Mouse (Mus musculus) heart, embryonic 15.5 days (tissue): ENCODE measurements at regions not wholly inside any gene's neighbourhood (a gene's known extent, or its start where the extent isn't known, plus 50 kb on each side); places are given as distances from the start of the nearest gene placed in this dataset. TPM values are rescaled to one million over a fixed set of nuclear protein-coding genes. Genes with fewer than 3 reads are reported as not detected.
"Not testable (repeated sequence)": the region's sequence is repeated elsewhere in the genome, so short reads cannot be mapped to it uniquely, and the experiment has no call there.

Experiments used
- ATAC-seq: fragments of 200-750 bp; cut with Nextera tagmentation; replicated peaks from 2 replicates; pipeline ENCODE4 v1.8.0; 2017; ENCODE audit warnings: low read depth, moderate TSS enrichment; ENCODE audit not compliant: insufficient number of reproducible peaks, insufficient read depth, low FRiP score
- H3K27ac ChIP-seq: fragments of 300-500 bp; sonication (generic); 2 replicates; pipeline ENCODE4 v1.5.1; 2015; ENCODE audit warnings: mild to moderate bottlenecking, inconsistent platforms
- H3K27me3 ChIP-seq: fragments of 300-500 bp; sonication (generic); 2 replicates; pipeline ENCODE4 v1.6.1; 2015; ENCODE audit warnings: inconsistent platforms
- H3K36me3 ChIP-seq: fragments of 300-500 bp; sonication (generic); 2 replicates; pipeline ENCODE4 v1.6.1; 2015; ENCODE audit warnings: mild to moderate bottlenecking, inconsistent platforms
- H3K4me1 ChIP-seq: fragments of 300-500 bp; sonication (generic); replicated peaks from 2 replicates; pipeline ENCODE4 v1.6.1; 2015; ENCODE audit warnings: inconsistent platforms
- H3K4me2 ChIP-seq: fragments of 300-500 bp; sonication (generic); 2 replicates; pipeline ENCODE4 v1.6.1; 2015; ENCODE audit warnings: inconsistent platforms, mild to moderate bottlenecking, moderate library complexity
- H3K4me3 ChIP-seq: fragments of 300-500 bp; sonication (generic); 2 replicates; pipeline ENCODE4 v1.5.1; 2015; ENCODE audit warnings: mild to moderate bottlenecking, inconsistent platforms
- H3K9ac ChIP-seq: fragments of 300-500 bp; sonication (generic); 2 replicates; pipeline ENCODE4 v1.6.1; 2015; ENCODE audit warnings: mild to moderate bottlenecking, inconsistent platforms
- H3K9me3 ChIP-seq: fragments of 300-500 bp; sonication (generic); replicated peaks from 2 replicates; pipeline ENCODE4 v1.6.1; 2016; ENCODE audit warnings: inconsistent platforms
- WGBS: fragments of 180-500 bp; shearing (Covaris S2); methylation state at CpG from one replicate; pipeline ENCODE4 v1.1.7; 2015; ENCODE audit warnings: mixed read lengths; 5-methylcytosine and 5-hydroxymethylcytosine counted together
- microRNA-seq: library from miRNA; unstranded; fragments of <30 nt; microRNA quantifications from one replicate; pipeline ENCODE4, GENCODE M21; 2016

- no peaks in the 10 kb centered on the region for H3K36me3 ChIP-seq
- H3K4me1 ChIP-seq, result no peaks in the 10 kb centered on the region
- H3K4me3 ChIP-seq, result no peak overlapping the region
- H3K4me2 ChIP-seq, result no peak overlapping the region
- H3K9ac ChIP-seq, result no peak overlapping the region
- no peaks in the 10 kb centered on the region for H3K27me3 ChIP-seq
- no peaks in the 10 kb centered on the region for H3K9me3 ChIP-seq
- H3K27ac ChIP-seq, result no peak overlapping the region
- ATAC-seq, result no peak
Measured at GRCm38 (mm10) chr10:85311781-85312180, 74.8 kb upstream of the Btbd11 start.

GRCm38 (mm10) chr10:85313331-85313730, 73.3 kb upstream of the Btbd11 start:
- H3K9me3 ChIP-seq, H3K4me1 ChIP-seq, H3K4me3 ChIP-seq, ATAC-seq, H3K4me2 ChIP-seq, H3K27me3 ChIP-seq, H3K36me3 ChIP-seq, H3K27ac ChIP-seq, H3K9ac ChIP-seq: not testable (repeated sequence)
- 87% methylated on average over 10 of the region's 10 CpGs for WGBS

GRCm38 (mm10) chr10:85320971-85321370, 65.6 kb upstream of the Btbd11 start:
- Histone ChIP-seq H3K4me1 (no peaks in the 10 kb centered on the region), H3K9ac (no peak overlapping the region), H3K4me3 (no peak overlapping the region), H3K4me2 (no peak overlapping the region), H3K27me3 (no peaks in the 10 kb centered on the region), H3K9me3 (no peaks in the 10 kb centered on the region), H3K36me3 (no peaks in the 10 kb centered on the region), H3K27ac (no peak overlapping the region)
- no peak for ATAC-seq
- WGBS, result 72% methylated on average over 1 of the region's 1 CpGs

GRCm38 (mm10) chr10:85322280-85322679, 64.3 kb upstream of the Btbd11 start:
- WGBS, result 74% methylated on average over 3 of the region's 3 CpGs
- Histone ChIP-seq H3K4me2 (no peak overlapping the region), H3K9me3 (no peaks in the 10 kb centered on the region), H3K4me3 (no peak overlapping the region), H3K27ac (no peak overlapping the region), H3K9ac (no peak overlapping the region), H3K36me3 (no peaks in the 10 kb centered on the region), H3K4me1 (no peaks in the 10 kb centered on the region), H3K27me3 (no peaks in the 10 kb centered on the region)
- ATAC-seq, result no peak

- H3K36me3 ChIP-seq, result no peaks in the 10 kb centered on the region
- H3K9ac ChIP-seq, result no peak overlapping the region
- H3K4me1 ChIP-seq, result peaks cover 5% of the 10 kb centered on the region; the same call in 1 of the 2 replicates
- no peak overlapping the region for H3K27ac ChIP-seq
- H3K9me3 ChIP-seq, result no peaks in the 10 kb centered on the region
- H3K4me3 ChIP-seq, result no peak overlapping the region
- H3K4me2 ChIP-seq, result no peak overlapping the region
- WGBS, result 64% methylated on average over 3 of the region's 3 CpGs
- no peak for ATAC-seq
- H3K27me3 ChIP-seq, result no peaks in the 10 kb centered on the region
Measured at GRCm38 (mm10) chr10:85329382-85329781, 57.2 kb upstream of the Btbd11 start.

- H3K9ac ChIP-seq, result no peak overlapping the region
- no peaks in the 10 kb centered on the region for H3K36me3 ChIP-seq
- no peaks in the 10 kb centered on the region for H3K9me3 ChIP-seq
- no peaks in the 10 kb centered on the region for H3K27me3 ChIP-seq
- H3K4me1 ChIP-seq, result peaks cover 5% of the 10 kb centered on the region; the same call in 1 of the 2 replicates
- peak overlapping the region; percentile 17; the same call in 1 of the 2 replicates for H3K4me3 ChIP-seq
- peak overlapping the region; percentile 43 for H3K4me2 ChIP-seq
- no peak overlapping the region for H3K27ac ChIP-seq
- 0 out of 2 replicates have a peak, but pooled peaks have one; percentile 22 for ATAC-seq
- 8% methylated on average over 13 of the region's 13 CpGs for WGBS
Measured at GRCm38 (mm10) chr10:85330938-85331691, 55.5 kb upstream of the Btbd11 start.

Small RNAs in the stretch of these regions (microRNA-seq; reads per million reads assigned to microRNA genes)
- gene Gm27392, result not detected
